Mouse (Mus musculus): ENCODE data around the gene Gm20696.

GRCm38 (mm10) chr6:99441100-99441499 is 225.5 kb downstream of the Gm20696 start:
- no peak for TF ChIP-seq HCFC1 (IDR thresholded peaks at IDR 0.05; ENCODE audit: borderline replicate concordance, insufficient read depth, low read length)
- no peak for TF ChIP-seq ZC3H11A (IDR thresholded peaks at IDR 0.05; ENCODE audit: borderline replicate concordance, low read depth, low read length)
